Mouse (Mus musculus): ENCODE measurements around the gene Clic4. TPM values are rescaled to one million over a fixed set of nuclear protein-coding genes. Genes with fewer than 3 reads are reported as not detected.
A peak's percentile ranks its signal among the peaks of the same experiment; 100 is the strongest.

Gene Clic4
- polyA plus RNA-seq, 1 experiment from 2014 or later, result 49.2 TPM

- no peak overlapping the region for H3K27ac ChIP-seq (ENCODE audit: low read length)
- no peak overlapping the region for H3K4me3 ChIP-seq (ENCODE audit: low read depth, low read length)
- ATAC-seq, result no peak
- H3K27me3 ChIP-seq (ENCODE audit: control insufficient read depth, insufficient read depth, low read depth, low read length), result peaks cover 18% of the 10 kb centered on the region
- no peaks in the 10 kb centered on the region for H3K9me3 ChIP-seq (replicated peaks; ENCODE audit: control insufficient read depth, low read length, poor library complexity, severe bottlenecking)
- H3K4me2 ChIP-seq (ENCODE audit: low read length), result no peak overlapping the region
- H3K36me3 ChIP-seq (ENCODE audit: control insufficient read depth, insufficient read depth, low read length), result no peaks in the 10 kb centered on the region
- peaks cover 9% of the 10 kb centered on the region for H3K4me1 ChIP-seq (ENCODE audit: control insufficient read depth, insufficient read depth, low read length)
- H3K9ac ChIP-seq (ENCODE audit: low read depth, low read length), result no peak overlapping the region
- WGBS, result 63% methylated on average over 5 of the region's 5 CpGs
These were observed 67.9 kb downstream of the Clic4 start for GRCm38 (mm10) chr4:135204666-135205065.

GRCm38 (mm10) chr4:135203806-135204560 is 68.6 kb downstream of the Clic4 start:
- Histone ChIP-seq H3K27ac (ENCODE audit: low read length) (no peak overlapping the region), H3K36me3 (ENCODE audit: control insufficient read depth, insufficient read depth, low read length) (no peaks in the 10 kb centered on the region), H3K27me3 (ENCODE audit: control insufficient read depth, insufficient read depth, low read depth, low read length) (peaks cover 18% of the 10 kb centered on the region), H3K9me3 (replicated peaks; ENCODE audit: control insufficient read depth, low read length, poor library complexity, severe bottlenecking) (no peaks in the 10 kb centered on the region), H3K4me1 (ENCODE audit: control insufficient read depth, insufficient read depth, low read length) (peaks cover 9% of the 10 kb centered on the region), H3K4me2 (ENCODE audit: low read length) (peak overlapping the region; percentile 41), H3K9ac (ENCODE audit: low read depth, low read length) (no peak overlapping the region), H3K4me3 (ENCODE audit: low read depth, low read length) (peak overlapping the region; percentile 1; the same call in 1 of the 2 replicates)
- no peak for ATAC-seq
- 17% methylated on average over 17 of the region's 17 CpGs for WGBS

DNA sequence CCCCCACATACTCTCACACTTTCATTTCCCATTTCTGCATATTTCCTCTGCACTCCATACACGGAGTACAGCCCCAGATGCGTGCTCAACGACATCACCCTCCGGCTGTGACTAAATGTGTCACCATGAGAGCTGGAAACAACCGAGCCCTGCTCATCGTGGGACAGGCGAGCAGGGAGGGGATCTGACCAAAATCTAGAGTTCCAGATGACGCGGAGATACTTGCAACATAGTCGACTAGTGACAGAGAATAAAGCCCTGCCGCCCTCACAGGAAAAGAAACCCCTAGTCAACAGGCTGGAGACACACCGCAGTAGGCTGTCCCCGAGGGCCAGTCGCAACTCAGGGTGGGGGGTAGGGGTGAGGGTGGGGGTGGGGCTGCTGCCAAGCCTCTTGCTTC is 69.3 kb downstream of the Clic4 start:
- peaks cover 9% of the 10 kb centered on the region for H3K4me1 ChIP-seq (ENCODE audit: control insufficient read depth, insufficient read depth, low read length)
- WGBS, result 17% methylated on average over 14 of the region's 14 CpGs
- peaks cover 18% of the 10 kb centered on the region for H3K27me3 ChIP-seq (ENCODE audit: control insufficient read depth, insufficient read depth, low read depth, low read length)
- H3K4me3 ChIP-seq (ENCODE audit: low read depth, low read length), result peak overlapping the region; percentile 1; the same call in 1 of the 2 replicates
- no peaks in the 10 kb centered on the region for H3K36me3 ChIP-seq (ENCODE audit: control insufficient read depth, insufficient read depth, low read length)
- H3K27ac ChIP-seq (ENCODE audit: low read length), result no peak overlapping the region
- ATAC-seq, result no peak
- no peak overlapping the region for H3K9ac ChIP-seq (ENCODE audit: low read depth, low read length)
- no peaks in the 10 kb centered on the region for H3K9me3 ChIP-seq (replicated peaks; ENCODE audit: control insufficient read depth, low read length, poor library complexity, severe bottlenecking)
- H3K4me2 ChIP-seq (ENCODE audit: low read length), result peak overlapping the region; percentile 41

DNA sequence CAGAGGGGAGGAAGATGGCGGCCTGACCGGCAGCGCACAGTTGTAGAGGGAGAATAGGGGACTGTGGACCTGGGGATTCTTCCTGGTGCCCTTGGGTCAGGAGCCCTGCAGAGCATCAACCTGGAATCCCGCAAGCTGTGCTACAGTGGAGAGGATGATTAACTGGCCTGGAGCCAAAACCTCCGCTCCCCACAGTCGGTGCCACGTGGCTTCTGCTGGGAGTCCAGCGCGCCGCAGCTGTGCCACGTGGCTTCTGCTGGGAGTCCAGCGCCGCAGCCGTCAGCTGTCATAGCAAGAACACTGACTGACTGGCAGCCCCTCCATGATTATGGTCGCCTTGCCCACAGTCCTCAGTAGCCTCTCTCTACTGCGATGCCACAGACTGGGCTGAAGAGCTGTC is 70.8 kb downstream of the Clic4 start:
- H3K4me2 ChIP-seq (ENCODE audit: low read length), result peak overlapping the region; percentile 12; the same call in 1 of the 2 replicates

GRCm38 (mm10) chr4:135197857-135198256 is 74.8 kb downstream of the Clic4 start:
- H3K27ac ChIP-seq (ENCODE audit: low read length), result no peak overlapping the region
- WGBS, result 83% methylated on average over 8 of the region's 8 CpGs
- H3K4me3 ChIP-seq (ENCODE audit: low read depth, low read length), result no peak overlapping the region
- no peak overlapping the region for H3K4me2 ChIP-seq (ENCODE audit: low read length)
- no peaks in the 10 kb centered on the region for H3K36me3 ChIP-seq (ENCODE audit: control insufficient read depth, insufficient read depth, low read length)
- no peak for ATAC-seq
- no peak overlapping the region for H3K9ac ChIP-seq (ENCODE audit: low read depth, low read length)
- no peaks in the 10 kb centered on the region for H3K9me3 ChIP-seq (replicated peaks; ENCODE audit: control insufficient read depth, low read length, poor library complexity, severe bottlenecking)
- no peaks in the 10 kb centered on the region for H3K4me1 ChIP-seq (ENCODE audit: control insufficient read depth, insufficient read depth, low read length)
- H3K27me3 ChIP-seq (ENCODE audit: control insufficient read depth, insufficient read depth, low read depth, low read length), result no peaks in the 10 kb centered on the region

More for the DNA sequence above, 70.8 kb downstream of the Clic4 start:
- no peak overlapping the region for H3K4me3 ChIP-seq (ENCODE audit: low read depth, low read length)
- H3K27ac ChIP-seq (ENCODE audit: low read length), result no peak overlapping the region
- H3K9me3 ChIP-seq (replicated peaks; ENCODE audit: control insufficient read depth, low read length, poor library complexity, severe bottlenecking), result no peaks in the 10 kb centered on the region
- 57% methylated on average over 16 of the region's 16 CpGs for WGBS
- H3K4me1 ChIP-seq (ENCODE audit: control insufficient read depth, insufficient read depth, low read length), result peaks cover 9% of the 10 kb centered on the region
- peaks cover 18% of the 10 kb centered on the region for H3K27me3 ChIP-seq (ENCODE audit: control insufficient read depth, insufficient read depth, low read depth, low read length)
- H3K36me3 ChIP-seq (ENCODE audit: control insufficient read depth, insufficient read depth, low read length), result no peaks in the 10 kb centered on the region
- no peak overlapping the region for H3K9ac ChIP-seq (ENCODE audit: low read depth, low read length)
- no peak for ATAC-seq

DNA sequence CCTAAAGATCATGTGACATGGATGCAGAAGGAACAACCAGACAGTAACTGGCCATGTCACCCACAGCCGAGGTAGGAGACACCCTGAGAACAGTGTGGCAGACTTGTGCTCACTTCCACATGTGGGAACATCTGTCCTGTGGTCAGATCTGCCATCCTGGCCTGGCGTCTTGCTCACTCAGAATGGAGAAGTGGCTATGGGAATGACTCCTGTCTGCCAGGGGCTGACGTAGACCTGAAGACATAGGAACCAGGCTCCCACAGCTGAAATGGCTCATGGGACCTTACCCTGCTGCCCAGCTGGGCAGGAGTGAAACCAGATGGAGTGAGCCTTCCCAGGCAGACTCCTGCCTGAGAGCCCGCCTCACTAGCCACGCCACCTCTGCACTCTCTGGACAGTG is 79.8 kb downstream of the Clic4 start:
- Histone ChIP-seq H3K4me3 (ENCODE audit: low read depth, low read length) (no peak overlapping the region), H3K27ac (ENCODE audit: low read length) (no peak overlapping the region), H3K9ac (ENCODE audit: low read depth, low read length) (no peak overlapping the region), H3K36me3 (ENCODE audit: control insufficient read depth, insufficient read depth, low read length) (no peaks in the 10 kb centered on the region), H3K27me3 (ENCODE audit: control insufficient read depth, insufficient read depth, low read depth, low read length) (no peaks in the 10 kb centered on the region), H3K4me2 (ENCODE audit: low read length) (no peak overlapping the region), H3K9me3 (replicated peaks; ENCODE audit: control insufficient read depth, low read length, poor library complexity, severe bottlenecking) (no peaks in the 10 kb centered on the region; the same call in 1 of the 2 replicates), H3K4me1 (ENCODE audit: control insufficient read depth, insufficient read depth, low read length) (no peaks in the 10 kb centered on the region)
- WGBS, result 81% methylated on average over 5 of the region's 5 CpGs
- no peak for ATAC-seq

- H3K4me1 ChIP-seq (ENCODE audit: control insufficient read depth, insufficient read depth, low read length), result no peaks in the 10 kb centered on the region
- H3K27ac ChIP-seq (ENCODE audit: low read length), result no peak overlapping the region
- H3K4me2 ChIP-seq (ENCODE audit: low read length), result no peak overlapping the region
- no peaks in the 10 kb centered on the region for H3K27me3 ChIP-seq (ENCODE audit: control insufficient read depth, insufficient read depth, low read depth, low read length)
- H3K9ac ChIP-seq (ENCODE audit: low read depth, low read length), result no peak overlapping the region
- ATAC-seq, result no peak
- 75% methylated on average over 11 of the region's 11 CpGs for WGBS
- no peaks in the 10 kb centered on the region; the same call in 1 of the 2 replicates for H3K9me3 ChIP-seq (replicated peaks; ENCODE audit: control insufficient read depth, low read length, poor library complexity, severe bottlenecking)
- no peaks in the 10 kb centered on the region for H3K36me3 ChIP-seq (ENCODE audit: control insufficient read depth, insufficient read depth, low read length)
- H3K4me3 ChIP-seq (ENCODE audit: low read depth, low read length), result no peak overlapping the region
These were observed 81.0 kb downstream of the Clic4 start for GRCm38 (mm10) chr4:135191604-135192003.

DNA sequence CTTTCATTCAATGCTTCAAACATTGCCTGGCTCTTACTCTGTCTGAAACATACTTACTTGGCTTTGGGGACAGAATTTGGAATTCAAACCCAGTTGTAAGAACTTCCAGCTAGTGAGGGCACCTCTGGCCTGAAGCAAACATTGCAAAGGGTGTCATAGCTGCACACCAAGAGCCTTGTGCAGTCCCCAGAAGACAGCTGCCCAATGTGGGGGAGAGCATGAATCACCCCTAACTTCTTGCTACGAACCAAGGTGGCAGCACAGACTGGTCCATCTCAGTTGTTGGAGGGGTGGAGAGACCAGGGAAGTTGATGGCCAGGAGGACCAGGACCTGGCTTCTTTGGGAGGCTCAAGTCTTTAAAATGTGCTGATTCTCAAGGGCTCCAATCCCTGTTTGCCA is 81.4 kb downstream of the Clic4 start:
- H3K27me3 ChIP-seq (ENCODE audit: control insufficient read depth, insufficient read depth, low read depth, low read length), result no peaks in the 10 kb centered on the region
- H3K4me1 ChIP-seq (ENCODE audit: control insufficient read depth, insufficient read depth, low read length), result no peaks in the 10 kb centered on the region
- no peaks in the 10 kb centered on the region for H3K36me3 ChIP-seq (ENCODE audit: control insufficient read depth, insufficient read depth, low read length)
- no peak overlapping the region for H3K4me3 ChIP-seq (ENCODE audit: low read depth, low read length)
- no peaks in the 10 kb centered on the region; the same call in 1 of the 2 replicates for H3K9me3 ChIP-seq (replicated peaks; ENCODE audit: control insufficient read depth, low read length, poor library complexity, severe bottlenecking)
- no peak for ATAC-seq
- H3K27ac ChIP-seq (ENCODE audit: low read length), result no peak overlapping the region
- H3K4me2 ChIP-seq (ENCODE audit: low read length), result no peak overlapping the region
- 65% methylated on average over 1 of the region's 1 CpGs for WGBS
- H3K9ac ChIP-seq (ENCODE audit: low read depth, low read length), result no peak overlapping the region

GRCm38 (mm10) chr4:135190364-135190763 is 82.2 kb downstream of the Clic4 start:
- 97% methylated on average over 1 of the region's 1 CpGs for WGBS
- Histone ChIP-seq H3K4me3 (ENCODE audit: low read depth, low read length) (no peak overlapping the region), H3K27ac (ENCODE audit: low read length) (no peak overlapping the region), H3K36me3 (ENCODE audit: control insufficient read depth, insufficient read depth, low read length) (no peaks in the 10 kb centered on the region), H3K9me3 (replicated peaks; ENCODE audit: control insufficient read depth, low read length, poor library complexity, severe bottlenecking) (no peaks in the 10 kb centered on the region; the same call in 1 of the 2 replicates), H3K4me2 (ENCODE audit: low read length) (no peak overlapping the region), H3K27me3 (ENCODE audit: control insufficient read depth, insufficient read depth, low read depth, low read length) (no peaks in the 10 kb centered on the region), H3K4me1 (ENCODE audit: control insufficient read depth, insufficient read depth, low read length) (no peaks in the 10 kb centered on the region), H3K9ac (ENCODE audit: low read depth, low read length) (no peak overlapping the region)
- ATAC-seq, result no peak
